Mouse (Mus musculus): ENCODE measurements around the gene Nsun2. TPM values are rescaled to one million over a fixed set of nuclear protein-coding genes. Genes with fewer than 3 reads are reported as not detected.

Nsun2 gene
- polyA plus RNA-seq, 1 experiment from 2014 or later: 100 TPM

DNA sequence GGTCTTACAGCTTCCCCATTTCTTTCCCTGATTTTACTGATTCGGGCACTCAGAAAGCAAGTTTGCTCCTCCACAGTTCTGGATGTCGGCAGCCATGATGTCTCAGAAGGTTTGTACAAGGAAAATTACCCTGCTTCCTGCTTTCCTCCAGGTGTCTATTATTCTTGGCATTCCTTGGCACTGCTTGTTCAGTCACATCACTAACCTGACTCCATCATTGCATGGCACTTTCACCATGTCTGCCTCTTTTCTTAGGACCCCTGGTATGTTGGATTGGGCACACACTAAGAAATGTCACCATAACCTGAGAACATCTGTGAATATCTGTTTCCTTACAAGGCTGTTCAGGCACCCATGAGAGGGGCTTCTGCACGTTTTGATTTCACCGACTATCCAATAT lies 2.5 kb downstream of the Nsun2 start:
- POLR2A ChIA-PET: no interaction called here
- CTCF ChIA-PET: no interaction called here
- no peak for ATAC-seq
- TF ChIP-seq CTCF (IDR thresholded peaks at IDR 0.05): no peak
- DNase-seq (ENCODE audit: low read depth, low spot score): no peak
- in situ Hi-C loops (cut with MboI; ENCODE audit: low pct_unique_long_range_greater_than_20kb): loop anchor here (25.0 kb wide), 1 partner anchor 1051 kb away; no protein-coding TSS in a partner anchor
- H3K27me3 ChIP-seq: no peaks in the 10 kb centered on the region

DNA sequence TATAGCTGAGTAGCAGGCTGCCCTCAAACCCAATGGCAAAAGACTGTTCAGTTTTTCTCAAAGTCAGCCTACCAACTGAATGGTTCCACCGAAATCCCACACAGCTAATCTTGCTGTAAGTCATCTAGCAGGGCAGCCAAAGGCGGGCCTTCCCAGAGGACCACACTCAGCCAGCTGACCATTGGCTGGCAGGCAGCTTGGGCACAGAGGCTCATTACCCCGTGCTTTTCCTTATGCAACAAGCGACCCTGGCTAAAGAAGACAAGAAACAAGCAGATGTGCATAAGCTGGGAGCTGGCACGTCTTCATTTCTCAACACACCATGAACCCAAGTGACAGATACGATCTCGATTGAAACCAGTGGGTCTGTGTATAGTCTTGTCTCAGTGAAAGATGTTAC lies 3.8 kb downstream of the Nsun2 start:
- DNase-seq (ENCODE audit: low read depth, low spot score) (no peak), ATAC-seq (no peak)
- in situ Hi-C loops (cut with MboI; ENCODE audit: low pct_unique_long_range_greater_than_20kb): loop anchor here (25.0 kb wide), 1 partner anchor 1050 kb away; no protein-coding TSS in a partner anchor
- POLR2A ChIA-PET: no interaction called here
- no peak for TF ChIP-seq CTCF (IDR thresholded peaks at IDR 0.05)
- H3K27me3 ChIP-seq: no peaks in the 10 kb centered on the region
- CTCF ChIA-PET: interaction anchor here (1.4 kb wide), 1 partner anchor 11 kb away, joined by 3 read pairs; no protein-coding TSS in a partner anchor

DNA sequence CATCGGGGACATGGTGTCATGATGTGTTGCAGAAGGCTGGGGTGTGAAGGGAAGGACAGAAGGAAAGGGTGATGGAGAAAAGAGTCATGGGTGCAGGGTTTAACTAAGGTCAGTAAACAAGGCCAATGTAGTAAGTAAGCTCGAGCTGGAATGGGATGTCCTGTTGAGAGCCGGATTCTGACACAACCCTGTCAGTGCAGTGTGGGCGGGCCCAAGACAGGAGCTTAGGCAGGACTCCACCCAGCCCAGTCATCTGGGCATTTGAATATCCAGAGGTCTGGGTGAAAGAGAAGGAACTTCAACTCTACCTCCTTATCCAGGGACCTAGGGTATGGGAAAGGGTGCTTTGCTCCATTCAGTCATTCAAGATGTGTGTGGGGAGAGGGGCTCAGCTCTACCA lies 4.8 kb downstream of the Nsun2 start:
- in situ Hi-C loops (cut with MboI; ENCODE audit: low pct_unique_long_range_greater_than_20kb): loop anchor here (25.0 kb wide), 1 partner anchor 1049 kb away; no protein-coding TSS in a partner anchor
- DNase-seq (ENCODE audit: low read depth, low spot score): no peak
- TF ChIP-seq CTCF (IDR thresholded peaks at IDR 0.05): no peak
- ChIA-PET POLR2A (no interaction called here), CTCF (interaction anchor here (1.4 kb wide), 1 partner anchor 12 kb away, joined by 3 read pairs; no protein-coding TSS in a partner anchor)
- no peak for ATAC-seq
- H3K27me3 ChIP-seq: no peaks in the 10 kb centered on the region

DNA sequence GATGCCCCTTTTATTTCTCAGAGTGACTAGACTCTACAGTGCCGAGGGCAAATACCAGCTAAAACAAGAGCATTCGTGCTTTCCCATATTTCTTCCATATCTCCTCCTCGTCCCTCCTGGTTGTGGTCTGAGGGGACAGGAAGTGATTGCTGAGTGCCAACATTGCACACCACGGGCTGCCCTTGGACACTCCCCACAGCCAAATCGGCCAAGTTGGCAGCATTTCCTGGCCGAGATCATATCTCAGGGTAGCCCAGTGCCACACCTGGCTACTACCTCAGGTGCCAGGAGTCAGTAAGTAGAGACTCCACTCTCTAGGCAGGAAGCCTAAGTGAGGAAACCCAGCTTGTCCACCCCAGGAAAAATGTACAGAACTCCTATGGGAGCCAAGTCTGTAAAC lies 7.7 kb downstream of the Nsun2 start:
- no peaks in the 10 kb centered on the region for H3K27me3 ChIP-seq
- no peak for DNase-seq (ENCODE audit: low read depth, low spot score)
- CTCF ChIA-PET: interaction anchor here (1.2 kb wide), 1 partner anchor 9 kb away, joined by 4 read pairs; no protein-coding TSS in a partner anchor
- POLR2A ChIA-PET: interaction anchor here (0.6 to 0.7 kb wide), 2 partner anchors 26 to 84 kb away, joined by 3 read pairs; no protein-coding TSS in a partner anchor
- in situ Hi-C loops (cut with MboI; ENCODE audit: low pct_unique_long_range_greater_than_20kb): loop anchor here (5.0 to 25.0 kb wide), 2 partner anchors 34 to 1046 kb away; no protein-coding TSS in a partner anchor
- no peak for ATAC-seq
- no peak for TF ChIP-seq CTCF (IDR thresholded peaks at IDR 0.05)

DNA sequence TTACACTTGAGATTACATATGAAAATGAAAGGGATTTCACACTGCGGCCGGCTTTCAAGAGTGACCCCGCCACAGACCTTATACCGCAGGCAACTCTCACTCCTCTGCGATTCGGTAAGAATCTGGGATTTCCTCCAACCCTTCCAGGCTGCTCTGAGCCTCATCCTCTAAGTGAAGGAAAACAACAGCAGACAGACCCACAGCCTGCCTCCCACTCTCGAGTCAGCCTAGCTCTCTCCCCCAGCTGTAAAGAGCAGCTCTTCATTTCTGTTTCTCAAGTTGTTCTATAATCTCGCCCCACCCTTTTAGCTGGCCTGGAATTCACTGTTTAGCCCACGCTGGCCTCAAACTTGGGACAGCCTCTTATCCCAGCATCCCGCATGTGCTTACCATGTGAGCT lies 8.2 kb downstream of the Nsun2 start:
- DNase-seq (ENCODE audit: low read depth, low spot score): no peak
- ChIA-PET CTCF (interaction anchor here (1.4 kb wide), 1 partner anchor 32 kb away, joined by 4 read pairs; no protein-coding TSS in a partner anchor), POLR2A (interaction anchor here (0.6 to 0.7 kb wide), 4 partner anchors 20 to 91 kb away, joined by 3 to 4 read pairs (median 3); no protein-coding TSS in a partner anchor)
- no peak for TF ChIP-seq CTCF (IDR thresholded peaks at IDR 0.05)
- in situ Hi-C loops (cut with MboI; ENCODE audit: low pct_unique_long_range_greater_than_20kb): loop anchor here (5.0 to 25.0 kb wide), 2 partner anchors 34 to 1046 kb away; no protein-coding TSS in a partner anchor
- ATAC-seq: no peak
- no peaks in the 10 kb centered on the region for H3K27me3 ChIP-seq

DNA sequence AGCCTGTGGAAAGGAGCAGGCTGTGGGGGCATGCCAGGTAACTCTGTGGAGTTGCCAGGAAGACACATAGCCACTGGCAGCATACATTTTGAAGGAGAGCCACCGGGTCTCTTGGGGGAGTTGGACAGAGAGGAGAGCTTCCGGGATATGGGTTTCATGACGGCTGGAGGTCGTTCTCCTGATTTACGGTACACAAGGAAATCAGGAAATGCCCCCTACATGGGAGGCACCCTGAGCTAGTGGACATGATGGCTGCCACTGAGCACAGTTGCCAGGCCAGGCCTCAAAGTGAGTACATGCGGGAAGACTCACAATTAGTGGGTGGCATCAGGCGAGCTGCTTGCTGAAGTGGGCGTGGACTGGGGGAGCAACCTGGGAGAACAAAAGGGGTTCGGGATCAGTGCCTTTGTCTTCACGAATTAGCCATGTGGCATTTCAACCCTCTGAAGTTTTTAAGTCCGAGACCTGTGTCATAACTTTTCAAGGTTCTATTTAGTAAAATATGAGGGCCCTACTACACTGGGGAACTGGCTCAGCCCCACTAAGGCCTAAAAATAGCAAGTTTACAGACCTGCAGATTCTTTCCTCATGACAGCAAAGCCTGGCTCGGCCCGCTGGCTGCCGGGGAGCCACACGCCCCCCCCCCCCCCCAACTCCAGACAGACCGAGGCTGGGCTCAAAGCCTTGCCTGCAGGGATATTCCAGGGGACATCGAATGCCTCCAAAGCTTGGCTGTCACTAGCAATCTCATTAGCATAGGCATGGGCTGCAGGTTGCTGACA lies 9.2 kb downstream of the Nsun2 start:
- ChIA-PET POLR2A (no interaction called here), CTCF (interaction anchor here (0.8 to 1.4 kb wide), 2 partner anchors 27 to 32 kb away, joined by 3 to 4 read pairs; no protein-coding TSS in a partner anchor)
- ATAC-seq: no peak
- in situ Hi-C loops (cut with MboI; ENCODE audit: low pct_unique_long_range_greater_than_20kb): loop anchor here (5.0 to 25.0 kb wide), 2 partner anchors 35 to 1045 kb away; no protein-coding TSS in a partner anchor
- no peak for DNase-seq (ENCODE audit: low read depth, low spot score)
- no peak for TF ChIP-seq CTCF (IDR thresholded peaks at IDR 0.05)
- H3K27me3 ChIP-seq: no peaks in the 10 kb centered on the region

DNA sequence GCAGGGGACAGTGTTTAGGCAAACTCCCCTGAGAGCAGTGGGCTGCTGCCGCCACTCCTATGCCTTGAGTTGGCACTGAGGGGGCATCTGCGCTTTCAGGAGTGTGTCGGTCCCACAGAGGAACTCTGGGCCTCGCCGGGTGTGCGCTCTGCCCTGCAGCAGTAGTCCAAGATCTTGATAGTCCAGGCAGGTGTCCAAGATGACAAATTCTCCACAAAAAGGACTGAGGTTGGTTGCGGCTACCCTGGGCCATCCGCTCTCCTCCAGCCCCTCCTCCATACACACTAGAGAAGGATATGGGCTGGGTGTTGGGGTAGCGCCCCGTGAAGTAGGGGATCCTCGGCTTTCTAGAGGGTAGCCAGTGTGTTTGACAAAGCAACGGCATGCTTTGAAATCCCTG lies 10.0 kb downstream of the Nsun2 start:
- POLR2A ChIA-PET: no interaction called here
- DNase-seq (ENCODE audit: low read depth, low spot score): no peak
- CTCF ChIA-PET: interaction anchor here (1.9 kb wide), 1 partner anchor 34 kb away, joined by 11 read pairs; no protein-coding TSS in a partner anchor
- in situ Hi-C loops (cut with MboI; ENCODE audit: low pct_unique_long_range_greater_than_20kb): loop anchor here (5.0 to 25.0 kb wide), 2 partner anchors 36 to 1044 kb away; no protein-coding TSS in a partner anchor
- TF ChIP-seq CTCF (IDR thresholded peaks at IDR 0.05): no peak
- H3K27me3 ChIP-seq: no peaks in the 10 kb centered on the region
- ATAC-seq: no peak

DNA sequence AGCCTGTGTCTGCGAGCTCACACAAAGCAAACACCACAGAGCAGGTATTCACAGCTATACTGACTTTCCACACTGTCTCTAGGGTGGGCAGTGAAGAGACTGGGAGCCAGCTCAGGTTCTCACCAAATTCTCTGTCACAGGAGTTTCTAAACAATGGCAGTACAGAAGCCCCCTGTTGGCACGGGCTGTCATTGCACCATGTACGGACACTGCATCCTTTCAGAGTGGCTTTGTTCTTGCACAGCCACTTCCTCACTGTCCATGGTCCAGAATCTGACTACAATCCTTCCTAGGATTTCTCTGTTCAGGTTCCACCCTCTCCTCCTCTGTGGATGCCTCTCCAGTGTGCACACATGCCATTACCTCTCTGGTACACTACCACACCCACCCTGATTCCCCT lies 11.5 kb downstream of the Nsun2 start:
- POLR2A ChIA-PET: no interaction called here
- TF ChIP-seq CTCF (IDR thresholded peaks at IDR 0.05): no peak
- ATAC-seq (no peak), DNase-seq (ENCODE audit: low read depth, low spot score) (no peak)
- in situ Hi-C loops (cut with MboI; ENCODE audit: low pct_unique_long_range_greater_than_20kb): loop anchor here (25.0 kb wide), 1 partner anchor 1042 kb away; no protein-coding TSS in a partner anchor
- CTCF ChIA-PET: interaction anchor here (0.9 to 1.9 kb wide), 4 partner anchors 8 to 110 kb away, joined by 3 to 11 read pairs (median 4); no protein-coding TSS in a partner anchor
- no peaks in the 10 kb centered on the region for H3K27me3 ChIP-seq

DNA sequence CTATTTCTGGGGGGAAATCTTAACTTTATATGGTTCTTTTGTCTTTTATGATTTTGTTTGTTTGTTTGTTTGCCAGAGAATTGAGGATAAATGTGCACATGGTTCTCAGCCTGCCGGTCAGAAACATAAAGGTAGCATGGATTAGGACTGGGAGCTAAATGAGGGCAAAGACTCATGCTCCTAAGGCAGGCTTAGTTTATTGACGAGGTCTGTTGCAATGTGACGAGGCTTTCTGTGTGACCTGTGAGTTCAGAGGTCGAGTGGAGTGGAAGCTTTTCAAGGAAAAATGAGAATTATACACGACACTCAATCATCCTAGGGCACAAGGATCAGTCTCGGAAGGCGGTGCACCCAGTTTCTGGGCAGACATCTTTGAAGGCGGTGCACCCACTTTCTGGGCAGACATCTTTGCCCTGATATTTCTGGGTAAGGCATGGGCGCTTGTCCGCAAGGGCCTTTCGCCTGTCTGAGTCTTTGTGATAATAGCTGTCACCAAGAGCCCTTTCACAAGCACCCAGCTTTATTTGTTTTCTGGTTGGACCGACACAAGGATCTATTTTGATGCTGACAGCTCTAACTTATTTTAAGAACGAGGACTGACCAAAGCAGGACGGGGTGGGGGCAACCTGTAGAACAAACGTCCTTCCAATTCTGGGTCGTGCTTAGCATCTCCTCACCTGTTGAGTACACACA lies 14.1 kb downstream of the Nsun2 start:
- ATAC-seq: no peak
- ChIA-PET POLR2A (interaction anchor here (1.3 kb wide), 1 partner anchor 38 kb away, joined by 5 read pairs; no protein-coding TSS in a partner anchor), CTCF (interaction anchor here (1.4 to 1.5 kb wide), 2 partner anchors 13 to 143 kb away, joined by 3 to 4 read pairs; no protein-coding TSS in a partner anchor)
- H3K27me3 ChIP-seq: no peaks in the 10 kb centered on the region
- no peak for DNase-seq (ENCODE audit: low read depth, low spot score)
- in situ Hi-C loops (cut with MboI; ENCODE audit: low pct_unique_long_range_greater_than_20kb): loop anchor here (25.0 kb wide), 1 partner anchor 1040 kb away; no protein-coding TSS in a partner anchor
- TF ChIP-seq CTCF (IDR thresholded peaks at IDR 0.05): no peak

DNA sequence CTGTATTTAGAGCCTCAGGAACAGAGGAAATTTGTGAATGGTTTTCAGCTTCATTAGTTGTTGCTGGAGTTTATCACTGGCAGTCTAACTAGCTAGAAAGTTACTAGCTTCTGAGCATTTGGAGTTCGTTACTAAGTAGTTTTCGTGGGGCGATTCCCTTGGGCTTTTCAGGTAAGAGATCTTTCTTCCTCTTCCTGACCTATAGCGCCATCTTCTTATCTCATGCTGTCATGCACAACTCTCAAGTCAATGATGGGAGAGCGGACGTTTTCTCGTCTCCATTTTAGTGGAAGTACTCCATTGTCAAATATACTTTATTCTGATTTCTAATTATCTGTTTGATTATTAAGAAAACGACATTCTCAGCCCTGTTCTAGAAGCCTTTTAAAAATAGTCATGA lies 16.4 kb downstream of the Nsun2 start:
- DNase-seq (ENCODE audit: low read depth, low spot score) (no peak), ATAC-seq (no peak)
- in situ Hi-C loops (cut with MboI; ENCODE audit: low pct_unique_long_range_greater_than_20kb): loop anchor here (5.0 to 25.0 kb wide), 3 partner anchors 62 to 1037 kb away; partner anchors contain the start of gene Srd5a1
- peak; percentile 27 for TF ChIP-seq CTCF (IDR thresholded peaks at IDR 0.05)
- no peaks in the 10 kb centered on the region for H3K27me3 ChIP-seq
- CTCF ChIA-PET: interaction anchor here (0.7 to 1.7 kb wide), 4 partner anchors 9 to 40 kb away, joined by 4 to 6 read pairs (median 4); no protein-coding TSS in a partner anchor
- POLR2A ChIA-PET: no interaction called here

Data from Patski (cell line).